Mouse (Mus musculus) mouse embryonic stem cell (cell line): ENCODE results near the gene R3hdm4.

Experiments
- in situ Hi-C, 2 experiments: fragments of 300-500 bp; cut with MboI; formaldehyde crosslinking; loops; 1 replicate in 1 of 2; 3 replicates in 1 of 2; pipeline ENCODE4 v1.14.3; 2019 to 2020; ENCODE audit warnings: low sequenced_read_pairs in 2 of 2, low pct_unique_long_range_greater_than_20kb in 1 of 2, mixed read lengths in 1 of 2; ENCODE audit not compliant: unreplicated experiment in 1 of 2

R3hdm4 gene

GRCm38 (mm10) chr10:79928030-79928694 lies 7.2 kb upstream of the R3hdm4 start:
- in situ Hi-C loops = loop anchor here (5.0 to 10.0 kb wide), 2 partner anchors 46 to 93 kb away; no protein-coding TSS in a partner anchor

GRCm38 (mm10) chr10:79927324-79928029 lies 6.5 kb upstream of the R3hdm4 start:
- in situ Hi-C loops = loop anchor here (5.0 to 10.0 kb wide), 2 partner anchors 45 to 93 kb away; no protein-coding TSS in a partner anchor

- in situ Hi-C loops = loop anchor here (5.0 to 10.0 kb wide), 2 partner anchors 44 to 92 kb away; no protein-coding TSS in a partner anchor
Measured at GRCm38 (mm10) chr10:79926491-79927323, 5.7 kb upstream of the R3hdm4 start, which contains the start of gene Arid3a. Gene Arid3a, plus strand, starts transcription at chr10:79927043.

- in situ Hi-C loops = loop anchor here (5.0 to 10.0 kb wide), 2 partner anchors 44 to 91 kb away; no protein-coding TSS in a partner anchor
Measured at GRCm38 (mm10) chr10:79925785-79926490, 4.9 kb upstream of the R3hdm4 start.

GRCm38 (mm10) chr10:79924998-79925784 lies 4.2 kb upstream of the R3hdm4 start:
- in situ Hi-C loops = loop anchor here (5.0 to 10.0 kb wide), 2 partner anchors 43 to 90 kb away; no protein-coding TSS in a partner anchor

- in situ Hi-C loops = loop anchor here (10.0 kb wide), 1 partner anchor 87 kb away; no protein-coding TSS in a partner anchor
Measured at GRCm38 (mm10) chr10:79921572-79921971, 564 bp upstream of the R3hdm4 start.

- in situ Hi-C loops = loop anchor here (10.0 kb wide), 1 partner anchor 85 kb away; no protein-coding TSS in a partner anchor
Measured at GRCm38 (mm10) chr10:79920056-79920890, 735 bp downstream of the R3hdm4 start.

- in situ Hi-C loops = no loop called here
Measured at GRCm38 (mm10) chr10:79919251-79919849, 1.7 kb downstream of the R3hdm4 start.

- in situ Hi-C loops = no loop called here
Measured at GRCm38 (mm10) chr10:79918231-79919078, 2.6 kb downstream of the R3hdm4 start.

GRCm38 (mm10) chr10:79917532-79918100 lies 3.4 kb downstream of the R3hdm4 start:
- in situ Hi-C loops = no loop called here

- in situ Hi-C loops = no loop called here
Measured at GRCm38 (mm10) chr10:79916808-79917531, 4.0 kb downstream of the R3hdm4 start, which contains the start of gene Kiss1r. Gene Kiss1r, plus strand, starts transcription at chr10:79916971.

GRCm38 (mm10) chr10:79916081-79916480 lies 4.9 kb downstream of the R3hdm4 start:
- in situ Hi-C loops = no loop called here

GRCm38 (mm10) chr10:79914948-79915596 lies 5.9 kb downstream of the R3hdm4 start:
- in situ Hi-C loops = no loop called here
